Mouse (Mus musculus) ovary, postnatal 36 days (tissue): ENCODE measurements around the gene Pank3.

Source experiments
- DNase-seq: peaks from one replicate; pipeline ENCODE4 v3.0.0; 2022; ENCODE audit warnings: low spot score, mixed read lengths

Pank3 gene

GRCm38 (mm10) chr11:35769188-35769745 is at the start of gene Pank3:
TSS of gene Pank3 (plus strand) at chr11:35769484.
- peak; percentile 95 for DNase-seq

DNA sequence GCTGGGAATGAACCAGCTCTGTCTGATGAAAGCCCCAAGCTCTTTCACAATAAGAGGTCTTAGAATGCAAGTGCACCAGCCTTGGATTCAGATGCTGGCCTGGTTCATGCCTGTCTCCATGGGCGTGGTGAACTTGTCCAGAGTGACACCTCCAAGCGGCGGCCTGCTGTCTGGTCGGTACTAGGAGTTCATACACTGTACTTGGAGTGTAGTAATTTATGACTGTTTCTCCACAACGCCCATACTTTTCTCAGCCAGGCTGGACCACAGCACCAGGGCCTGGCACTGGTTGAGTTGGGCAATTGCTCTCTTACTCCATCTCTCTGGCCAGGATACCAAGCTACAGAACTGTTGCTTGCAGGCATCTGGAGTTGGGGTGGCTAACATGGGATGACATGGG is 45.4 kb upstream of the Pank3 start:
- peak; percentile 16 for DNase-seq

DNA sequence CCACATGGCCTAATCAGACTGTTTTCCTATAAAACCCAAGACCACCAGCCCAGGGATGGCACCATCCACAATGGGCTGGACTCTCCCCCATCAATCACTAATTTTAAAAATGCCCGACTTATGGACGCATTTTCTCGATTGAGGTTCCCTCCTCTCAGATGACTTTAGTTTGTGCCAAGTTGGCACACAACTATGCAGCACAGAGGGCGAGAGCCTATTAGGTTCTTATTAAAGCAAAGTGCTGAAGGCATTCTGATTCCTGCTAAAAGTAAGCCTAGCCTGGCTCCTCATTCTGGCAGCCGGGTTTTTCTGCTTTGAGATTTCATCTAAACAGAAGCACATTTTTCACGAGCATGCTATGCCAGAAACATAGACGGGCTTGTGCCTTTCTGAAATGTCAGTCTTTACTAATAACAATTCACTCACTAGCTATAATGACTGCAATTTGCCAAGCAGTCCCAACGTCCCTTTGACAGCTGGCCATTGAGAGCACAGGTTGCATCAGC is 42.9 kb upstream of the Pank3 start:
- no peak for DNase-seq

- DNase-seq = no peak
Measured at GRCm38 (mm10) chr11:35728200-35728599, 41.1 kb upstream of the Pank3 start.

- DNase-seq = peak; percentile 56
Measured at GRCm38 (mm10) chr11:35729186-35729585, 40.1 kb upstream of the Pank3 start.

DNA sequence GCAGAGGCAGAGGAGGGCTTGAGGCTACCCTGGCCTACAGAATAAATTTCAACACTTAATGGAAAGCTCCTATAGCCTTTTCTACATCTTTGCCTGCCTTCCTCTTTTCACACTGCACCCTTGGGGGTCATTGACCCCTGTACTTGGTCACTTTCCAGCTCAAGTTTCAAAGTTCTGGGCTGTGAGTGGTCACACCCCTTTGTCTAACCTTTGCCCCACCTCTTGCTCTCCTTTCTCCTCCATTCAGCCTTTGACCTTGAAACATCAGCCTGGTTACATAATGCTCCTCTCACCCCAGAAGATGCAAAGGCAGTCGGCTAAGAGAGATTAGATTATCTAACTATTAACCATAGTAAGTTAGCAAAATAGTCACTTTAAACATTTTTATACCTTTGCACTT is 36.9 kb upstream of the Pank3 start:
- no peak for DNase-seq

DNA sequence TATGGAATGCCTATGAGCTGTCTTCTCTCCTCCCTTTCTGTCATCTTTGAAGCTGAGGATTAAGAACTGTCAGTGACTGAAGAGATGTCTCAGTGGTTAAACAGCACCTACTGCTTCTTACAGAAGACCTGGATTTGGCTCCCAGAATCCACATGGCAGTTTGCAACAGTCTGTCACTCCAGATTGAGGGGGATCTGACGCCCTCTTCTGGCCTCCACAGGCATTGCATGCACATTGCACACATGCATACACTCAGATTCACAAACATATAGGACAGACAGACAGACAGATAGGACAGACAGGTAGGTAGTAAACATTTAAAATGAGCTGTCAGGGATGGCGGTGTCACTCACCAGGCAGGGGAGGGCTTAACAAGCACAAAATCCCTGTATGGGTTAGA is 32.5 kb upstream of the Pank3 start:
- DNase-seq = no peak

DNA sequence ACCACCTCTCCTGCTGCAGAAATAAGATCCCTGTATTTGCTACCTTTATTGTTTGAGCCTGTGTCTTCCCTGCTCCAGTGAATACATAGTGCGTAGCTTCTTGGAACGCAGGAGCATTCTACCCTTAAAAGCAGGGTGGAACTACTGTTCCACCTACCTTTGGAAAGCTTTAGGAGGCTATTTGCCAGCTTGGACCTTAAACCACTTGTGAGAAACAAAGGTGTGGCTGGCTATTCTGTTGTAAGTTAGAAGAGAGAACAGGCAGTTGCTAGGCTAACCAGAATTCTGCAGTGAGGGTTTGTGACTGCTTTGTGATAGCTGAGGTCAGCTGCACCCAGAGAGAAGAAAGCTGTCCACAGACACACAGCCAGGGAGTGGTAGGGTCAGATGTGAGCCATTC is 32.0 kb upstream of the Pank3 start:
- DNase-seq = no peak

- DNase-seq = no peak
Measured at GRCm38 (mm10) chr11:35738102-35738501, 31.2 kb upstream of the Pank3 start.

- DNase-seq = no peak
Measured at GRCm38 (mm10) chr11:35743586-35743985, 25.7 kb upstream of the Pank3 start.

- DNase-seq = no peak
Measured at GRCm38 (mm10) chr11:35744571-35744970, 24.7 kb upstream of the Pank3 start.

DNA sequence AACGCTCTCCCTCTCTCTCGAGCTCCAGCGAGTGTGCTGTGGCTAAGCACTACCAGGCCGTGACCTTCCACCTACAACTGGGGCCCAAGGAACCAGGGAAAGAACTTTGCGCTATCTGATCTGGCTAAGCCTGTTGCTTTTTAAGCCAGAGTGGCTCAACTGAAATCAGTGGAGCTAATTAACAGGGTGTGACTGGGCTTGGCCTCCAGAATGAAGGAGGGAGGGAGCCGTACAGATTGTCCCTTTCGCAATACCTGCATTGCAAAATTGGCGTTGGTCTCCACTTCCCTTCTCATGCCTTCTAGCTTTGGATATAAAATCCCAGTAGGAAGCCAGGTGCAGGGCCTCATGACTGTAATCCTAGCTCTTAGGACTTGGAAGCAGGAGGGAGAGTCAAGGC is 18.7 kb upstream of the Pank3 start:
- DNase-seq = peak; percentile 61

- DNase-seq = no peak
Measured at GRCm38 (mm10) chr11:35754906-35755418, 14.3 kb upstream of the Pank3 start.

- DNase-seq = no peak
Measured at GRCm38 (mm10) chr11:35755546-35755945, 13.7 kb upstream of the Pank3 start.

DNA sequence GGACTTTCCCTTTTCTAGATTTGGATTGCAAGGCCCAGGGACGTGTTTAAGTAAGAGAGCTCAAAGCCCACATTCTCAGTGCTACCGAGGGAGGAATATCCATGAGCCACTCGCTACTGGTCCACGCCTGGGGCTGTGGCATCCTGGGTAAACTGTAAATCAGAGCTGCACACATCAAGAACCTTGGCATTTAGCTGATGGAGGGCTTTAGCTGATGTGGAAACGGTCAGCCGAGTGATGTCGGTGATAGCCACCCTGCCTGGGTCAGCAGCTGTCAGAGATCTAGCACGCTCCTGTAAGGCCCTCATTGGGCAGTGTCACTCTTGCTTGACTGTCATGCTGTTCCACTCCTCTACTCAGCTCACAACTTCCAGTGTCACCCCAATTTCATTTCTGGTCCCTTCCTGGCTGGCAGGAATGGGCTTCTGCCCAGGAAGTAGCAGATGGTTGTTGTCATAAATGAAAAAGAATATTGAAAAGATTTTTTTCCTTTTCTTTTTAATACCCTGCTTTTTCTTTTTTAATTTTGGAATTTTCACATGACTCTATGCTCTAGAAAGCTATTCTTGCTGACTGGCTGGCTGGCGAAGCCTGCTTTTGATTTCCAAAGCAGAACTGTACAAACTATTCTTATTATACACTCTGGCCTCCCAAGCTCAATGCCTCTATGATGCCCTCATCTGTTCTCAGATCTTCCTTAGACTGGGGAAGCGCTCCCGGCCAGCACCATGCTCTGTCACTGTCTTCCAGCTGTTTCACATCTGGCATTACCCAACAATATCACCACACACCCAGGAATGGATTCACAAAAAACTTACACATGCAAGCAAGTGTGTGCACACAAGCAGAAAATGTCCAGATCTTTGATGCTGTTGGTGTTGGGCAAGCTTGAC is 12.6 kb upstream of the Pank3 start:
- DNase-seq = no peak

DNA sequence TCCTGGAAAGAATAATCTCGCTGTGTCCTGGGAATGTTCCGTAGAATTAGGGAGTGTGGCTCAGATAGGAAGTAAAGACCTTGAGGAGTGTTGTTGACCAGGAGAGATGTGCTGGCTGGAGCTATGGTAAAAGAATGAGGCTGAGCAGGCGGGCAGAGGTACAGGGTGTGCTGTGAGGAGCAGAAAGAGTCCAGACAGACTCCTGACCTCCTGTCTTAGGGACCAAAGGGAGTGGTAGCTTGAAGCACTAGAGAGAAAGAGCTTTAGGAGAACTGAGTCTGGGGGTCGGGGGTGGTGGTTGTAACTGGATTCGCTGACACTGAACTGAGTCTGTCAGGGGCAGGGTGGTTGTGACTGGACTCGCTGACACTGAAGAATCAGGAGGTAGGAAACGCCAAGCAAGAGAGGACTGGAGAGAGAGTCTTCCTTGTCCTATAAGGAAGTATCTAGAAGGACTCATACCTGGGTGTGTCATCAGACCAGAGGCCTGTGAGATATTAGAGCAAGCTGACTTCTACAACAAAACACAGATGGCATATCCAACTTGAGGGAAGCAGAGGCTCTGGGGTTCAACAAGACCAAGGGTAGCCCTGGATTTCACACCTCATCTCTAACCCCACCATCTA is 9.2 kb upstream of the Pank3 start:
- DNase-seq = peak; percentile 21

DNA sequence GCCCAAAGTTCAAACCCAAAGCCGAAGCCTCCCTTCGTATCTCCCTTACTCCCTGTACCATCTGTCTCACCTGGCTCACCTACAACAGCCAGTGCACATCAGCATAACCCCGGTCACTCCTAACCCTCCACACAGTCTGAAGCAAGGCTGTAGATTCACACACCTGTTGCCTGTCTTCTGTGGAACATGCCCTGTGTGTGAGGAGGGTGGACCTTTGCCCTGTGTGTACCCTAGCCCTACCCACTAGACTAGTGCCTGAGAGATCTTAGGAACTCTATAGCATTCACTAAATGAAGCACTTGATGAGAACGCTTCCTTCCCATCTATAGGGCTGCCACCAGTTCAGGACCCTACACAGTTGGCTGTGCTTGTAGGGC is 8.7 kb upstream of the Pank3 start:
- no peak for DNase-seq

- DNase-seq = no peak
Measured at GRCm38 (mm10) chr11:35766845-35767244, 2.4 kb upstream of the Pank3 start.

DNA sequence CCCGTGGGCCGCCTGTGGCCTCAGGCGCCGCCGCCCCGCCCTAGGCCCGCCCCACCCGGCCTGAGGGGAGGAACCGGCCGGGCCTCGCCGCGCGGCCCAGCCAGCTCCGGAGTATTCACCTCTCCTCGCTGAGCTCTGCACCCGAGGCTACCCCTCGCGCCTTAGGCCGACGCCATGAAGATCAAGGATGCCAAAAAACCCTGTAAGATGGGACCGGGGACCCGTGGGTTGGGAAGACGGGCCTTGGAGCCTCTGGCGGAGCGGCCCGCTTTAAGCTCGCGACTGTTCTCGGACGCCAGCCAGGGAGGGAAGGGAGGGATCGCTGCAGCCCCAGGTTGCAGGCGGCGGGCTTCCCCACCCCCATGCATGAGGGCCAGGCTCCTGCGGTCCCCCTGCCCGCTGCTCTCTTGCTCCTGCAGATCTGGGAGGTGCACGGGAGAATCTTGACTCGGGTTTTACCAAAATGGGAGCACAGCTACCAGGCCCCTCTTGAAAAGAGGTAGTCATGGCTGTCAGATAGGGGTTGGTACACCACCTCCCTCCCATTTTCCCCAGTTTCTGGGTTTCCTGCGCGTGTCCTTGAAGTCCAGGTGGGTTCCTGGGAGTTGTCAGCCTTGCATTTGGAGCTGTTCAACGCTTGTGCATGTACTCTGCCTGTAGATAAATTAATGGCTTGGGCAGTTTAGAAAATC is 608 bp downstream of the Pank3 start:
- no peak for DNase-seq

DNA sequence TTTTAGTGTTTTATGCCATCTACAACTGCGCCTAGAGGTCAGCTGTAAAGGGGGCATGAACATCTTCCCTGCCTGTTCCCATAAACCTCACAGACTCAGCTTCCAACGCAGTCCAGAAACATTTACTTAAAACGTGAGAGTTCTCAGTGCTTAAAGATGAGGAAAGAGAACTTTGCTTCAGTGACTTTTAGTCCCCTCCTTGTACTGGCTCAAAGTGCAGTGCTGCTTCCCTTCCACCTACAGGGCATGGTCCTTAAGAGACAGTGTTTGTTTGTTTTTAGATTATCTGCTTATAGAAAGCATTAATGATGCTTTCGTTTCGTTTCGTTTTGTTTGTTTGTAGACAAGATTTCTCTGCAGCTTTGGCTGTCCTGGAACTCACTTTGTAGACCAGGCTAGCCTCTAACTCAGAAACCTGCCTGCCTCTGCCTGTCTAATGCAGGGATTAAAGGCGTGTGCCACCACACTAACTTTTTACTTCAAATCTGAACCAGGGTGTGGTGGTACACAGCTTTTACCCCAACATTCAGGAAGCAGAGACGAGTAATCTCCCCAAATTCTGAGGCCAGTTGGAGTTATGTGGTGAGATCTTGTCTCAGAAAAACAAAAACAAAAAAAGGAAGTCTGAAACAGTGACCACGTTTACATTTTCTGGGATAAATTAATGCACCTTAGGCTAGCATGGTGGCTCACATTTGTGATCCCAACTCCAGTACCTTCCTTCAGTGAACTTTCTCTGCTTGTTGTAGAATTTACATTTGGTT is 1.6 kb downstream of the Pank3 start:
- DNase-seq = no peak

- DNase-seq = no peak
Measured at GRCm38 (mm10) chr11:35775606-35776005, 6.3 kb downstream of the Pank3 start.
